28 mouse cellular contexts compared by ENCODE assay signal in the genomic region with DNA sequence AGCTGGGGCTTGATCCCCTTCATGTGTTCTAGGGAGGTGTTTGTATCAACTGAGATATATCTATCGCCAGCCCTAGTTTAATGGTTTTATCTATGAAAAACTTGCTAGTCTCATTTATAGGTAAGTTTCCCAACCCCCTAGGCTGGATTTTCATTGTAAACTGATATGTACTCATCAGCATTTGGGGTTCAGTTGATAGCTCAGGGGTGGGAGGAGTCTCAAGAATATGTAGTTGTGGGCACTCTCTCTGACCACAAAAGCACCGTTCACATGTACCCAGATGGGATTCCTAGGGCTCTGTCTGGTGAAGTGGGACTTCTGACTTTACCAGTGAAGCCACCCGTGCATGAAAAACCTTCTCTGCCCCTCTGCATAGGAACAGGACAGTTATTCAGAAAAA.
DNase-seq lines count a peak whose midpoint lies in the region; ATAC-seq and TF ChIP-seq lines count a peak whose summit lies in the region.
"Had no signal": no experiment of that assay in that cellular context is flagged by ENCODE, and none has a peak within 500 bp of the region (broad histone marks: within the 10 kb centered on the region; RNA-seq: fewer than 3 reads in every experiment).

No protein-coding gene starts in this region.

- no peak for TF ChIP-seq CTCF in liver, embryonic 14.5 days (IDR thresholded peaks at IDR 0.05; ENCODE audit: low read depth)

- peak; percentile 71 for DNase-seq in heart, adult 11 months
- DNase-seq in heart, postnatal 25 days (ENCODE audit: low spot score): no peak
- no peak for DNase-seq in liver, embryonic 14.5 days (ENCODE audit: low read depth in 3 of 3, low spot score in 3 of 3)
- no peak for DNase-seq in liver, embryonic 11.5 days (ENCODE audit: low spot score)
- DNase-seq in frontal cortex, adult 2 months (ENCODE audit: extremely low spot score in 1 of 2, low spot score in 1 of 2): no peak
- DNase-seq in gastrocnemius, postnatal 10 days: no peak
- DNase-seq: adrenal gland, postnatal 25 days; cerebellum, adult 2 months; cerebellum, postnatal 14 days; gastrocnemius, postnatal 36 days; heart, adult 2 months; heart, postnatal 4 days; kidney, adult 8-10 months; kidney, postnatal 4 days; right cerebral cortex, adult 18-20 months; spleen, adult 18-20 months; thymus, postnatal 14 days had no signal

- H3K4me3 ChIP-seq in liver, embryonic 14.5 days (ENCODE audit: insufficient read depth in 1 of 2, low read depth in 2 of 2, low read length in 2 of 2): no peak overlapping the region
- H3K4me3 ChIP-seq in liver, embryonic 11.5 days (ENCODE audit: low read depth, low read length): no peak overlapping the region
- H3K4me3 ChIP-seq in liver, embryonic 16.5 days (ENCODE audit: low read depth, low read length): no peak overlapping the region
- H3K4me3 ChIP-seq: embryonic facial prominence, embryonic 10.5 days; embryonic facial prominence, embryonic 15.5 days; forebrain, embryonic 13.5 days; heart, adult 2 months; hindbrain, embryonic 13.5 days; midbrain, embryonic 10.5 days; myocyte; neural tube, embryonic 12.5 days had no signal

- H3K9ac ChIP-seq in liver, embryonic 14.5 days (replicated peaks): no peak overlapping the region
- H3K9ac ChIP-seq in liver, embryonic 11.5 days (ENCODE audit: low read depth, low read length): no peak overlapping the region
- H3K9ac ChIP-seq in liver, embryonic 16.5 days (ENCODE audit: low read depth, low read length): no peak overlapping the region
- H3K9ac ChIP-seq: embryonic facial prominence, embryonic 15.5 days; forebrain, embryonic 13.5 days; hindbrain, embryonic 13.5 days; neural tube, embryonic 12.5 days had no signal

- H3K27ac ChIP-seq in liver, embryonic 14.5 days: no peak overlapping the region
- H3K27ac ChIP-seq in liver, embryonic 11.5 days (ENCODE audit: low read depth, low read length): no peak overlapping the region
- H3K27ac ChIP-seq in liver, embryonic 16.5 days (ENCODE audit: low read length): no peak overlapping the region
- H3K27ac ChIP-seq: embryonic facial prominence, embryonic 10.5 days; embryonic facial prominence, embryonic 15.5 days; forebrain, embryonic 13.5 days; heart, adult 2 months; hindbrain, embryonic 13.5 days; kidney, postnatal 0 days; macrophage; midbrain, embryonic 10.5 days; neural tube, embryonic 12.5 days had no signal

- no peak overlapping the region for H3K4me2 ChIP-seq in liver, embryonic 14.5 days (ENCODE audit: low read depth)
- H3K4me2 ChIP-seq in liver, embryonic 11.5 days: no peak overlapping the region
- no peak overlapping the region for H3K4me2 ChIP-seq in liver, embryonic 16.5 days (ENCODE audit: low read depth, low read length)
- H3K4me2 ChIP-seq: embryonic facial prominence, embryonic 15.5 days; forebrain, embryonic 13.5 days; hindbrain, embryonic 13.5 days; neural tube, embryonic 12.5 days had no signal

- intact Hi-C loops in heart, postnatal 25 days (cut with DNase I): no loop called here

- WGBS in liver, embryonic 14.5 days (ENCODE audit: insufficient replicate concordance): 22% methylated on average over 3 of the region's 3 CpGs
- WGBS in liver, embryonic 11.5 days: 62% methylated on average over 3 of the region's 3 CpGs
- WGBS in liver, embryonic 16.5 days (ENCODE audit: insufficient replicate concordance): 21% methylated on average over 3 of the region's 3 CpGs

- ATAC-seq in liver, embryonic 14.5 days (ENCODE audit: insufficient read depth): peak; percentile 55; the same call in 1 of the 2 replicates
- no peak for ATAC-seq in liver, embryonic 11.5 days (replicated peaks; ENCODE audit: low FRiP score)
- ATAC-seq in liver, embryonic 16.5 days (ENCODE audit: low read depth): peak; percentile 61
- ATAC-seq: forebrain, embryonic 13.5 days; intestine, embryonic 16.5 days had no signal

- H3K27me3 ChIP-seq in liver, embryonic 14.5 days (ENCODE audit: control insufficient read depth, insufficient read depth, low read length): no peaks in the 10 kb centered on the region
- H3K27me3 ChIP-seq in liver, embryonic 11.5 days (replicated peaks; ENCODE audit: control insufficient read depth, insufficient read depth, low read length): no peaks in the 10 kb centered on the region
- H3K27me3 ChIP-seq in liver, embryonic 16.5 days (ENCODE audit: control insufficient read depth, insufficient read depth, low read depth, low read length): no peaks in the 10 kb centered on the region
- H3K27me3 ChIP-seq: embryonic facial prominence, embryonic 15.5 days; forebrain, embryonic 13.5 days; hindbrain, embryonic 13.5 days; neural tube, embryonic 12.5 days had no signal

- no peaks in the 10 kb centered on the region for H3K36me3 ChIP-seq in liver, embryonic 14.5 days (replicated peaks; ENCODE audit: control insufficient read depth, insufficient read depth, low read depth)
- no peaks in the 10 kb centered on the region for H3K36me3 ChIP-seq in liver, embryonic 11.5 days (ENCODE audit: control insufficient read depth, insufficient read depth, low read length)
- H3K36me3 ChIP-seq in liver, embryonic 16.5 days (ENCODE audit: control insufficient read depth, insufficient read depth): no peaks in the 10 kb centered on the region
- H3K36me3 ChIP-seq: embryonic facial prominence, embryonic 10.5 days; embryonic facial prominence, embryonic 15.5 days; hindbrain, embryonic 13.5 days; midbrain, embryonic 10.5 days; neural tube, embryonic 12.5 days had no signal

- no peaks in the 10 kb centered on the region for H3K9me3 ChIP-seq in liver, embryonic 14.5 days (ENCODE audit: control insufficient read depth, low read length)
- H3K9me3 ChIP-seq in liver, embryonic 11.5 days (ENCODE audit: control insufficient read depth, low read length): no peaks in the 10 kb centered on the region
- H3K9me3 ChIP-seq in liver, embryonic 16.5 days (replicated peaks; ENCODE audit: control insufficient read depth, low read length): no peaks in the 10 kb centered on the region
- H3K9me3 ChIP-seq: embryonic facial prominence, embryonic 10.5 days; embryonic facial prominence, embryonic 15.5 days; forebrain, embryonic 13.5 days; hindbrain, embryonic 13.5 days; midbrain, embryonic 10.5 days; neural tube, embryonic 12.5 days had no signal

- 0 out of 2 replicates have a peak, but pooled peaks have one; percentile 5 for TF ChIP-seq EP300 in liver, embryonic 14.5 days (IDR thresholded peaks at IDR 0.05; ENCODE audit: low read depth)

- peaks cover 0 to 5% of the 10 kb centered on the region in 2 experiments; a peak in 1 of 4 replicates for H3K4me1 ChIP-seq in liver, embryonic 14.5 days (replicated peaks; ENCODE audit: control insufficient read depth in 2 of 2, insufficient read depth in 2 of 2, low read length in 1 of 2)
- no peaks in the 10 kb centered on the region for H3K4me1 ChIP-seq in liver, embryonic 11.5 days (replicated peaks; ENCODE audit: control insufficient read depth, insufficient read depth, low read length)
- H3K4me1 ChIP-seq in liver, embryonic 16.5 days (ENCODE audit: control insufficient read depth, low read depth, low read length): peaks cover 6% of the 10 kb centered on the region
- H3K4me1 ChIP-seq: embryonic facial prominence, embryonic 10.5 days; midbrain, embryonic 10.5 days; neural tube, embryonic 12.5 days had no signal
